Mouse (Mus musculus): ENCODE measurements around the gene Asna1. TPM values are rescaled to one million over a fixed set of nuclear protein-coding genes. Genes with fewer than 3 reads are reported as not detected.
A peak's percentile ranks its signal among the peaks of the same experiment; 100 is the strongest.

Asna1 gene
- total and polyA plus RNA-seq, 2 experiments from 2014 or later: 110 to 134 TPM

GRCm38 (mm10) chr8:84989311-84989731 is 35.8 kb downstream of the Asna1 start:
- Histone ChIP-seq H3K27ac (ENCODE audit: low read depth) (no peak overlapping the region), H3K36me3 (replicated peaks; ENCODE audit: control insufficient read depth, insufficient read depth, low read length) (no peaks in the 10 kb centered on the region), H3K9ac (replicated peaks; ENCODE audit: low read depth, low read length) (no peak overlapping the region), H3K9me3 (replicated peaks; ENCODE audit: control insufficient read depth, low read length) (no peaks in the 10 kb centered on the region), H3K4me3 (ENCODE audit: low read depth, low read length) (no peak overlapping the region), H3K4me1 (ENCODE audit: control insufficient read depth, insufficient read depth) (peaks cover 27% of the 10 kb centered on the region), H3K27me3 (ENCODE audit: control insufficient read depth, insufficient read depth, low read length) (0 out of 2 replicates have a peak, but pooled peaks cover 2% of the 10 kb centered on the region), H3K4me2 (ENCODE audit: low read depth, low read length) (peak overlapping the region; percentile 85)
- 18% methylated on average over 15 of the region's 15 CpGs for WGBS
- ATAC-seq (ENCODE audit: insufficient read depth, low read depth) (no peak), DNase-seq (ENCODE audit: low spot score) (no peak)
- TF ChIP-seq EP300 (IDR thresholded peaks at IDR 0.05; ENCODE audit: low read depth) (no peak), CTCF (IDR thresholded peaks at IDR 0.05; ENCODE audit: low read depth) (no peak)

- Histone ChIP-seq H3K27ac (ENCODE audit: low read depth) (no peak overlapping the region), H3K27me3 (ENCODE audit: control insufficient read depth, insufficient read depth, low read length) (no peaks in the 10 kb centered on the region), H3K9ac (replicated peaks; ENCODE audit: low read depth, low read length) (no peak overlapping the region), H3K4me3 (ENCODE audit: low read depth, low read length) (no peak overlapping the region), H3K4me2 (ENCODE audit: low read depth, low read length) (no peak overlapping the region), H3K9me3 (replicated peaks; ENCODE audit: control insufficient read depth, low read length) (no peaks in the 10 kb centered on the region), H3K4me1 (ENCODE audit: control insufficient read depth, insufficient read depth) (peaks cover 27% of the 10 kb centered on the region), H3K36me3 (replicated peaks; ENCODE audit: control insufficient read depth, insufficient read depth, low read length) (no peaks in the 10 kb centered on the region)
- no peak for ATAC-seq (ENCODE audit: insufficient read depth, low read depth)
- TF ChIP-seq CTCF (IDR thresholded peaks at IDR 0.05; ENCODE audit: low read depth): no peak
- TF ChIP-seq EP300 (IDR thresholded peaks at IDR 0.05; ENCODE audit: low read depth): no peak
- 61% methylated on average over 2 of the region's 2 CpGs for WGBS
- DNase-seq (ENCODE audit: low spot score): no peak
These were observed 37.2 kb downstream of the Asna1 start for GRCm38 (mm10) chr8:84987903-84988302.

GRCm38 (mm10) chr8:84987388-84987787 is 37.7 kb downstream of the Asna1 start:
- H3K27me3 ChIP-seq (ENCODE audit: control insufficient read depth, insufficient read depth, low read length): no peaks in the 10 kb centered on the region
- DNase-seq (ENCODE audit: low spot score): no peak
- TF ChIP-seq CTCF (IDR thresholded peaks at IDR 0.05; ENCODE audit: low read depth) (no peak), EP300 (IDR thresholded peaks at IDR 0.05; ENCODE audit: low read depth) (no peak)
- ATAC-seq (ENCODE audit: insufficient read depth, low read depth): no peak
- H3K9me3 ChIP-seq (replicated peaks; ENCODE audit: control insufficient read depth, low read length): no peaks in the 10 kb centered on the region
- 79% methylated on average over 5 of the region's 5 CpGs for WGBS
- no peaks in the 10 kb centered on the region for H3K36me3 ChIP-seq (replicated peaks; ENCODE audit: control insufficient read depth, insufficient read depth, low read length)
- H3K4me1 ChIP-seq (ENCODE audit: control insufficient read depth, insufficient read depth): peaks cover 27% of the 10 kb centered on the region
- no peak overlapping the region for H3K4me2 ChIP-seq (ENCODE audit: low read depth, low read length)
- no peak overlapping the region for H3K27ac ChIP-seq (ENCODE audit: low read depth)
- H3K4me3 ChIP-seq (ENCODE audit: low read depth, low read length): no peak overlapping the region
- H3K9ac ChIP-seq (replicated peaks; ENCODE audit: low read depth, low read length): no peak overlapping the region

GRCm38 (mm10) chr8:84986379-84986945 is 38.6 kb downstream of the Asna1 start:
- peak overlapping the region; percentile 75 for H3K27ac ChIP-seq (ENCODE audit: low read depth)
- peak overlapping the region; percentile 54 for H3K4me3 ChIP-seq (ENCODE audit: low read depth, low read length)
- H3K4me2 ChIP-seq (ENCODE audit: low read depth, low read length): peak overlapping the region; percentile 87
- WGBS: 31% methylated on average over 8 of the region's 8 CpGs
- H3K4me1 ChIP-seq (ENCODE audit: control insufficient read depth, insufficient read depth): peaks cover 32% of the 10 kb centered on the region
- no peak for DNase-seq (ENCODE audit: low spot score)
- no peaks in the 10 kb centered on the region for H3K36me3 ChIP-seq (replicated peaks; ENCODE audit: control insufficient read depth, insufficient read depth, low read length)
- no peaks in the 10 kb centered on the region for H3K27me3 ChIP-seq (ENCODE audit: control insufficient read depth, insufficient read depth, low read length)
- no peak for ATAC-seq (ENCODE audit: insufficient read depth, low read depth)
- no peak for TF ChIP-seq EP300 (IDR thresholded peaks at IDR 0.05; ENCODE audit: low read depth)
- TF ChIP-seq CTCF (IDR thresholded peaks at IDR 0.05; ENCODE audit: low read depth): no peak
- no peaks in the 10 kb centered on the region for H3K9me3 ChIP-seq (replicated peaks; ENCODE audit: control insufficient read depth, low read length)
- peak overlapping the region; percentile 48; the same call in 1 of the 2 replicates for H3K9ac ChIP-seq (replicated peaks; ENCODE audit: low read depth, low read length)

- DNase-seq (ENCODE audit: low spot score) (peak; percentile 72), ATAC-seq (ENCODE audit: insufficient read depth, low read depth) (peak; percentile 12)
- Histone ChIP-seq H3K9ac (replicated peaks; ENCODE audit: low read depth, low read length) (peak overlapping the region; percentile 48), H3K4me1 (ENCODE audit: control insufficient read depth, insufficient read depth) (peaks cover 34% of the 10 kb centered on the region), H3K27ac (ENCODE audit: low read depth) (peak overlapping the region; percentile 75), H3K36me3 (replicated peaks; ENCODE audit: control insufficient read depth, insufficient read depth, low read length) (no peaks in the 10 kb centered on the region), H3K9me3 (replicated peaks; ENCODE audit: control insufficient read depth, low read length) (no peaks in the 10 kb centered on the region), H3K4me3 (ENCODE audit: low read depth, low read length) (peak overlapping the region; percentile 54), H3K27me3 (ENCODE audit: control insufficient read depth, insufficient read depth, low read length) (no peaks in the 10 kb centered on the region), H3K4me2 (ENCODE audit: low read depth, low read length) (peak overlapping the region; percentile 87)
- TF ChIP-seq EP300 (IDR thresholded peaks at IDR 0.05; ENCODE audit: low read depth) (no peak), CTCF (IDR thresholded peaks at IDR 0.05; ENCODE audit: low read depth) (0 out of 2 replicates have a peak, but pooled peaks have one; percentile 4)
- under 1% methylated on average over 53 of the region's 53 CpGs for WGBS
These were observed 39.2 kb downstream of the Asna1 start for GRCm38 (mm10) chr8:84985684-84986378.
